Mouse (Mus musculus) MEL (cell line): ENCODE data around the gene Slc8a2. TPM values are rescaled to one million over a fixed set of nuclear protein-coding genes. Genes with fewer than 3 reads are reported as not detected.

Source experiments
- DNase-seq: peaks from one replicate; pipeline ENCODE4 v3.0.0; 2011; ENCODE audit warnings: low read depth, low spot score
- H3K27ac ChIP-seq: 2 replicates; pipeline ENCODE4 v1.5.1; 2012; ENCODE audit warnings: low read depth, mild to moderate bottlenecking, control low read depth, low read length, moderate library complexity; ENCODE audit not compliant: control insufficient read depth
- H3K27me3 ChIP-seq, 2 experiments: fragments of 150-350 bp in 1 of 2; sonication (generic) in 1 of 2; 2 replicates each; pipeline ENCODE4 v1.6.1; 2012; ENCODE audit warnings: low read length in 2 of 2, mild to moderate bottlenecking in 2 of 2, improper control_type of control experiment in 1 of 2, moderate library complexity in 1 of 2; ENCODE audit not compliant: insufficient read depth in 2 of 2, control insufficient read depth in 1 of 2
- H3K36me3 ChIP-seq, 2 experiments: 2 replicates each; pipeline ENCODE4 v1.6.1; 2012 to 2014; ENCODE audit warnings: low read length in 2 of 2, improper control_type of control experiment in 1 of 2, inconsistent platforms in 1 of 2, mild to moderate bottlenecking in 1 of 2; ENCODE audit not compliant: insufficient read depth in 2 of 2, control insufficient read depth in 1 of 2
- H3K4me1 ChIP-seq, 2 experiments: fragments of 150-350 bp in 1 of 2; sonication (generic) in 1 of 2; 2 replicates each; pipeline ENCODE4 v1.6.1; 2012; ENCODE audit warnings: low read length in 2 of 2, improper control_type of control experiment in 1 of 2, mild to moderate bottlenecking in 1 of 2; ENCODE audit not compliant: insufficient read depth in 2 of 2, control insufficient read depth in 1 of 2
- H3K4me3 ChIP-seq, 2 experiments: fragments of 150-350 bp in 1 of 2; sonication (generic) in 1 of 2; 2 replicates each; pipeline ENCODE4 v1.5.1; 2012; ENCODE audit warnings: low read depth in 2 of 2, low read length in 2 of 2, mild to moderate bottlenecking in 2 of 2, moderate library complexity in 2 of 2, control low read depth in 1 of 2, improper control_type of control experiment in 1 of 2; ENCODE audit not compliant: control insufficient read depth in 1 of 2, insufficient read depth in 1 of 2
- H3K79me2 ChIP-seq: 2 replicates; pipeline ENCODE4 v1.6.1; 2012; ENCODE audit warnings: mild to moderate bottlenecking, low read length, moderate library complexity; ENCODE audit not compliant: control insufficient read depth, poor library complexity, insufficient read depth
- H3K9ac ChIP-seq: 2 replicates; pipeline ENCODE4 v1.6.1; 2012; ENCODE audit warnings: low read depth, mild to moderate bottlenecking, control low read depth, low read length, moderate library complexity; ENCODE audit not compliant: control insufficient read depth, poor library complexity, severe bottlenecking
- H3K9me3 ChIP-seq: fragments of 150-350 bp; sonication (generic); replicated peaks from 2 replicates; pipeline ENCODE4 v1.6.1; 2012; ENCODE audit warnings: mild to moderate bottlenecking, low read length, improper control_type of control experiment, moderate library complexity; ENCODE audit not compliant: insufficient read depth
- BHLHE40 ChIP-seq: IDR thresholded peaks from 2 replicates; pipeline ENCODE4 v1.6.1; 2012; ENCODE audit warnings: low read depth, mild to moderate bottlenecking, inconsistent platforms, low read length, improper control_type of control experiment, borderline replicate concordance
- CTCF ChIP-seq, 3 experiments: IDR thresholded peaks in 2 of 3; conservative IDR thresholded peaks in 1 of 3; 2 replicates each; pipeline ENCODE4 v1.5.1; 2011 to 2012; ENCODE audit warnings: low read length in 3 of 3, low read depth in 2 of 3, mild to moderate bottlenecking in 2 of 3, improper control_type of control experiment in 1 of 3, inconsistent platforms in 1 of 3, mixed read lengths in 1 of 3, moderate library complexity in 1 of 3; ENCODE audit not compliant: control insufficient read depth in 1 of 3, insufficient read depth in 1 of 3, poor library complexity in 1 of 3, severe bottlenecking in 1 of 3
- E2F4 ChIP-seq: IDR thresholded peaks from 2 replicates; pipeline ENCODE4 v1.6.1; 2011; ENCODE audit warnings: low read depth, low read length, improper control_type of control experiment, borderline replicate concordance
- ELF1 ChIP-seq: IDR thresholded peaks from 2 replicates; pipeline ENCODE4 v1.6.1; 2014; ENCODE audit warnings: low read depth, mild to moderate bottlenecking, inconsistent platforms, low read length, improper control_type of control experiment, moderate library complexity
- GABPA ChIP-seq: IDR thresholded peaks from 2 replicates; pipeline ENCODE4 v1.6.1; 2012; ENCODE audit warnings: low read depth, mild to moderate bottlenecking, inconsistent platforms, low read length, improper control_type of control experiment, moderate library complexity
- GATA1 ChIP-seq: IDR thresholded peaks from 2 replicates; pipeline ENCODE4 v1.6.1; 2011; ENCODE audit warnings: low read depth, low read length, improper control_type of control experiment
- JUND ChIP-seq: IDR thresholded peaks from 2 replicates; pipeline ENCODE4 v1.6.1; 2011; ENCODE audit warnings: low read depth, mild to moderate bottlenecking, improper control_type of control experiment, low read length
- MAFK ChIP-seq: IDR thresholded peaks from 2 replicates; pipeline ENCODE4 v1.6.1; 2011; ENCODE audit warnings: low read depth, mild to moderate bottlenecking, low read length, improper control_type of control experiment, borderline replicate concordance
- MAZ ChIP-seq: IDR thresholded peaks from 2 replicates; pipeline ENCODE4 v1.6.1; 2012; ENCODE audit warnings: low read depth, mild to moderate bottlenecking, inconsistent platforms, low read length, improper control_type of control experiment
- MXI1 ChIP-seq: IDR thresholded peaks from 2 replicates; pipeline ENCODE4 v1.6.1; 2011; ENCODE audit warnings: mild to moderate bottlenecking, low read depth, low read length, improper control_type of control experiment
- MYB ChIP-seq: IDR thresholded peaks from 2 replicates; pipeline ENCODE4 v1.6.1; 2011; ENCODE audit warnings: mild to moderate bottlenecking, low read depth, low read length, improper control_type of control experiment
- MYC ChIP-seq: IDR thresholded peaks from 2 replicates; pipeline ENCODE4 v1.6.1; 2011; ENCODE audit warnings: low read depth, mild to moderate bottlenecking, low read length, improper control_type of control experiment, moderate library complexity
- NELFE ChIP-seq: IDR thresholded peaks from 2 replicates; pipeline ENCODE4 v1.6.1; 2011; ENCODE audit warnings: low read depth, low read length, improper control_type of control experiment
- NRF1 ChIP-seq: IDR thresholded peaks from 2 replicates; pipeline ENCODE4 v1.6.1; 2014; ENCODE audit warnings: low read depth, mild to moderate bottlenecking, inconsistent platforms, low read length, improper control_type of control experiment, moderate library complexity; ENCODE audit not compliant: poor library complexity, insufficient read depth, severe bottlenecking
- POLR2AphosphoS2 ChIP-seq: IDR thresholded peaks from 2 replicates; pipeline ENCODE4 v1.6.1; 2011; ENCODE audit warnings: low read length, improper control_type of control experiment
- RAD21 ChIP-seq: IDR thresholded peaks from 2 replicates; pipeline ENCODE4 v1.6.1; 2011; ENCODE audit warnings: mild to moderate bottlenecking, low read depth, low read length, improper control_type of control experiment
- RCOR1 ChIP-seq: IDR thresholded peaks from 2 replicates; pipeline ENCODE4 v1.6.1; 2012; ENCODE audit warnings: low read depth, mild to moderate bottlenecking, inconsistent platforms, low read length, improper control_type of control experiment
- SIN3A ChIP-seq: IDR thresholded peaks from 2 replicates; pipeline ENCODE4 v1.6.1; 2012; ENCODE audit warnings: low read length, improper control_type of control experiment, inconsistent platforms
- SMC3 ChIP-seq: IDR thresholded peaks from 2 replicates; pipeline ENCODE4 v1.6.1; 2011; ENCODE audit warnings: low read depth, low read length, improper control_type of control experiment
- TAL1 ChIP-seq: IDR thresholded peaks from 2 replicates; pipeline ENCODE4 v1.6.1; 2012; ENCODE audit warnings: mild to moderate bottlenecking, inconsistent platforms, low read length, moderate library complexity, mixed read lengths
- TCF12 ChIP-seq: IDR thresholded peaks from 2 replicates; pipeline ENCODE4 v1.6.1; 2014; ENCODE audit warnings: low read depth, mild to moderate bottlenecking, inconsistent platforms, low read length, improper control_type of control experiment, moderate library complexity
- UBTF ChIP-seq: IDR thresholded peaks from 2 replicates; pipeline ENCODE4 v1.6.1; 2012; ENCODE audit warnings: low read depth, mild to moderate bottlenecking, inconsistent platforms, low read length, improper control_type of control experiment, moderate library complexity, borderline replicate concordance; ENCODE audit not compliant: insufficient read depth
- USF1 ChIP-seq: IDR thresholded peaks from 2 replicates; pipeline ENCODE4 v1.6.1; 2014; ENCODE audit warnings: low read depth, mild to moderate bottlenecking, inconsistent platforms, low read length, improper control_type of control experiment, moderate library complexity
- USF2 ChIP-seq, 2 experiments: IDR thresholded peaks; 2 replicates each; pipeline ENCODE4 v1.6.1; 2011 to 2012; ENCODE audit warnings: improper control_type of control experiment in 2 of 2, low read length in 2 of 2, borderline replicate concordance in 1 of 2, inconsistent platforms in 1 of 2, low read depth in 1 of 2, mild to moderate bottlenecking in 1 of 2; ENCODE audit not compliant: insufficient read depth in 1 of 2
- ZC3H11A ChIP-seq: IDR thresholded peaks from 2 replicates; pipeline ENCODE4 v1.6.1; 2012; ENCODE audit warnings: low read depth, mild to moderate bottlenecking, inconsistent platforms, low read length, improper control_type of control experiment
- ZKSCAN1 ChIP-seq: IDR thresholded peaks from 2 replicates; pipeline ENCODE4 v1.6.1; 2012; ENCODE audit warnings: low read depth, mild to moderate bottlenecking, inconsistent platforms, low read length, improper control_type of control experiment, moderate library complexity
- ZMIZ1 ChIP-seq: IDR thresholded peaks from 2 replicates; pipeline ENCODE4 v1.6.1; 2012; ENCODE audit warnings: low read depth, mild to moderate bottlenecking, inconsistent platforms, low read length, improper control_type of control experiment, moderate library complexity
- polyA plus RNA-seq, 2 experiments: library from polyadenylated mRNA; stranded (reverse) in 1 of 2; unstranded in 1 of 2; fragments of >175 nt in 1 of 2; fragments of >200 nt in 1 of 2; gene quantifications; 2 replicates each; pipeline versions ENCODE4 v1.2.1 to v1.2.4; 2012; ENCODE audit warnings: low replicate concordance in 2 of 2, low read depth in 1 of 2; ENCODE audit not compliant: insufficient read length in 2 of 2, insufficient read depth in 1 of 2, missing spikeins in 1 of 2
- total RNA-seq: library from RNA; depleted of rRNA; stranded (reverse); fragments of 300-350 nt; gene quantifications from 2 replicates; pipeline ENCODE4 v1.2.3, GENCODE M21; 2012

The Slc8a2 gene
- total and polyA plus RNA-seq, 3 experiments = 0.06 TPM; not detected in 2

DNA sequence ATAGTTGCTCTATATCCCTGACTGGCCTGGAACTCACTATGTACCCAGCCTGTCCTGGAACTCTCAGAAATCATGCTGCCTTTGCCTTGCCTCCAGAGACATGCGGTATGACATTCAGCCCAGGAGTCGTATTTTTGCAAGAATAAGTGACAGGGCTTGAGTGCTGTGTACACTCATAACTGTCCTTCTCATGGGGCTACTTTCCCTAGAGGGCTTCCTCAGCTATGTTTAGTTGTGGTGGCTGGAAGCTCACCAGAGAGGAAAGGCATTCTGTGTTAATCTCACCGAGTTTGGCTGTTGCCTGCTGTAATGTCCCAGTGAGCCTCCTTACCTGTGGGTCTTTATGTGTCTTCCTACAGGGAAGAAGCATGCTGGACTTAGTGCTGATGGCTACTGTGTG is 35.0 kb upstream of the Slc8a2 start:
- Histone ChIP-seq H3K9ac (no peak overlapping the region), H3K27ac (no peak overlapping the region), H3K36me3 (peaks cover 0 to 4% of the 10 kb centered on the region in 2 experiments; a peak in 2 of 4 replicates), H3K79me2 (peaks cover 11% of the 10 kb centered on the region), H3K4me3 (no peak overlapping the region), H3K9me3 (no peaks in the 10 kb centered on the region), H3K4me1 (peaks cover 0 to 7% of the 10 kb centered on the region in 2 experiments; a peak in 1 of 4 replicates), H3K27me3 (peaks cover 25 to 27% of the 10 kb centered on the region in 2 experiments)
- no peak for TF ChIP-seq BHLHE40
- no peak for TF ChIP-seq POLR2AphosphoS2
- TF ChIP-seq ZKSCAN1 = no peak
- DNase-seq = no peak

DNA sequence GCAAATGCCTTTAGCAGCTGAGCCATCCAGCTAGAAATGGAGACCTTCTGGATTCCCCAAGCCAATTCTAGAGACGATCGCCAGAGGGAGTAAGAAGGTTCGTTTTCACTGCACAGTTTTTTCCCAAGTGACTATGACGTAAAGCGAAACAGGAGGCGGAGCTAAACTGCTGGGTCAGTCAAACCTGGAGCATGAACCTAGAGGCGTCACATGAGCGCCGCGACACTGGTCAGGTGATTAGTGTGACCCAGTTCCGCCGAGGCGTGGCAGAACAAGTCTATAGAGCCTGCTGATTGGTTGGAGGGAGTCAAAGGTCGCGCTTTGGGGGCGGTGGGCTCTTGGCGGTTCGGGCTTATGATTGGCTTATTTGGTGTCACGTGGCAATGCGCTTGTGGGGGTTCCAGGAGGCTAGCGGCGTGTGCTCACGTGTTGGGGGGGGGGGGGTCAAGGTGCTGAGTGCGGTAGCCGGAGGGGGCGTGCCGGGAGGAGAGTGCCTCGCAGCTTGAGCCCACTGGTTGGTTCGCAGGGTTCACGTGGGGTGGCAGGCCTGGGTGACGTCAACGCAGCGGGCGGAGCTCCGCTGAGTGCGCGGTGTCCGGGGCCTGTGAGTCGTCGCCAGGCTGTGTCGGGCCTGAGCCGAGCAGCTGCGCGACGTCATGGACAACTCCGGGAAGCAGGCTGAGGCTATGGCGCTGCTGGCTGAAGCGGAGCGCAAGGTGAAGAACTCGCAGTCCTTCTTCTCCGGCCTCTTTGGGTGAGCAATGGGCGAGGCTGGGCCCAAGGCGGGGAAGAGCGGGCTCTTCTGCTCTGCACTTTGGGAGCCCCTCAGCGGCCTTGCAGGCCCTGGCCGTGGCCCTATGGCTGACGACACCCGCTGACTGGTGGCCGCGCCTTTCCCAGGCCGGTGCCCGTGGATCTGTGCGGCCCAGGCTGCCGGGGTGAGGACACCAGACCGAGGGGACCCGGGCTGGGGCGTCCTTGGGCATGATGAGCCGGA is 31.3 kb upstream of the Slc8a2 start, which contains the start of gene Napa:
TSS of gene Napa (plus strand) at position 438 of the 997 bp plus-strand sequence.
- no peaks in the 10 kb centered on the region for H3K9me3 ChIP-seq
- TF ChIP-seq ZKSCAN1 (no peak), RCOR1 (no peak), ZMIZ1 (peak; percentile 61; the same call in 1 of the 2 replicates), POLR2AphosphoS2 (peak; percentile 73; the same call in 1 of the 2 replicates), ZC3H11A (peak; percentile 42), MYB (no peak), MXI1 (no peak; the same call in none of the 2 replicates), JUND (no peak), CTCF (IDR thresholded peaks at IDR 0.05 in 2 of 3, conservative IDR thresholded peaks at IDR 0.05 in 1 of 3; ENCODE audit: control insufficient read depth in 1 of 3, insufficient read depth in 1 of 3, low read depth in 2 of 3, low read length in 3 of 3, poor library complexity in 1 of 3, severe bottlenecking in 1 of 3) (peak; percentile 10 to 72 (median 57); a peak in 4 of 6 replicates), GABPA (peak; percentile 82; the same call in 1 of the 2 replicates), NRF1 (no peak; the same call in 1 of the 2 replicates), E2F4 (no peak), BHLHE40 (peak; percentile 98), TCF12 (peak; percentile 21; the same call in 1 of the 2 replicates), TAL1 (no peak), SIN3A (peak; percentile 94), USF2 (IDR thresholded peaks at IDR 0.05; ENCODE audit: borderline replicate concordance in 1 of 2, insufficient read depth in 1 of 2, low read depth in 1 of 2, low read length in 2 of 2) (peak; percentile 74 to 95; a peak in 3 of 4 replicates), NELFE (peak; percentile 83), MYC (no peak; the same call in 1 of the 2 replicates), ELF1 (peak; percentile 96), USF1 (peak; percentile 96), MAZ (peak; percentile 98), GATA1 (no peak), RAD21 (peak; percentile 48), MAFK (no peak), SMC3 (peak; percentile 78), UBTF (no peak)

More for the DNA sequence above, 31.3 kb upstream of the Slc8a2 start, which contains the start of gene Napa:
- peaks cover 0 to 12% of the 10 kb centered on the region in 2 experiments; a peak in 2 of 4 replicates for H3K36me3 ChIP-seq
- DNase-seq = peak; percentile 99
- peak within 1 kb of the TSS; percentile 84 for H3K9ac ChIP-seq
- peaks cover 38% of the 10 kb centered on the region for H3K79me2 ChIP-seq
- H3K4me1 ChIP-seq = peaks cover 0 to 15% of the 10 kb centered on the region in 2 experiments; a peak in 1 of 4 replicates
- H3K27me3 ChIP-seq = 0 out of 4 replicates have a peak, but pooled peaks cover 2 to 5% of the 10 kb centered on the region in 2 experiments
- H3K27ac ChIP-seq = peak within 1 kb of the TSS; percentile 65
- H3K4me3 ChIP-seq = peak within 1 kb of the TSS; percentile 87 to 93
